Mouse (Mus musculus) heart, adult 10 weeks (tissue): ENCODE data around the gene Nrl. TPM values are rescaled to one million over a fixed set of nuclear protein-coding genes. Genes with fewer than 3 reads are reported as not detected.

Experiments used
- polyA plus RNA-seq: library from polyadenylated mRNA; stranded (reverse); fragments of 350-450 nt; fragmentation: Illumina TruSeq; extraction: RNeasy Lipid Tissue Mini Kit (QIAGEN cat#74804); gene quantifications from one replicate; pipeline ENCODE4 v1.2.3, GENCODE M21; 2014; ENCODE audit warnings: low read depth, low replicate concordance

Gene Nrl
- not detected for polyA plus RNA-seq

GRCm38 (mm10) chr14:55524785-55525184 is at the start of gene Nrl:
TSS of gene Nrl (minus strand) at chr14:55524981.

GRCm38 (mm10) chr14:55560202-55561073 is 35.7 kb upstream of the Nrl start, which contains the start of gene A730061H03Rik:
TSS of gene A730061H03Rik (minus strand) at chr14:55560406.

DNA sequence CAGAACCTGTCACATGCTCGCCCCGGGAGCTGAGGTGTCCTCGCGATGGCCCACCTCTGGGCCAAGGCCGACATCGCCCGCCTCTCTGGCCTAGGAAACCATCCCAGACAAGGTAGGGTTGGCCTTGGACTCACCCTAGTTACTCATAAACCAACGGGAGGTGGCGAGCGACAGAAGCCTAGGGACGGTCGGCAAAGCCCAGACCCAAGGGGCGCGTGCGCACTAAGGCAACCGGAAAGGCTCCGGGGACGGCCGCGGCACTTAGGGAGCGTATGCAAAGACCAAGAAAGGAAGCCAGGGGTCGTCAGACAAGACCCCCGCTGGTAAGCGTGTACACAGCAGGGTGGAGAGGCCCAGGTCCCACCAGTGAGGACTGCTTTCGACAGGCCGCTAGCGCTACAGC is 35.0 kb upstream of the Nrl start, which contains the start of gene Dcaf11:
Gene Dcaf11 (plus strand): TSS at position 208 of the 403 bp plus-strand sequence.

GRCm38 (mm10) chr14:55540067-55540786 is 15.4 kb upstream of the Nrl start, which contains the start of gene Pck2:
TSS of gene Pck2 (plus strand) at chr14:55540266.

GRCm38 (mm10) chr14:55510125-55510731 is 14.6 kb downstream of the Nrl start, which contains the start of gene Cpne6:
TSS of gene Cpne6 (plus strand) at chr14:55510445.

GRCm38 (mm10) chr14:55490361-55491201 is 34.2 kb downstream of the Nrl start, which contains the start of gene Carmil3:
TSS of gene Carmil3 (plus strand) at chr14:55490651.

DNA sequence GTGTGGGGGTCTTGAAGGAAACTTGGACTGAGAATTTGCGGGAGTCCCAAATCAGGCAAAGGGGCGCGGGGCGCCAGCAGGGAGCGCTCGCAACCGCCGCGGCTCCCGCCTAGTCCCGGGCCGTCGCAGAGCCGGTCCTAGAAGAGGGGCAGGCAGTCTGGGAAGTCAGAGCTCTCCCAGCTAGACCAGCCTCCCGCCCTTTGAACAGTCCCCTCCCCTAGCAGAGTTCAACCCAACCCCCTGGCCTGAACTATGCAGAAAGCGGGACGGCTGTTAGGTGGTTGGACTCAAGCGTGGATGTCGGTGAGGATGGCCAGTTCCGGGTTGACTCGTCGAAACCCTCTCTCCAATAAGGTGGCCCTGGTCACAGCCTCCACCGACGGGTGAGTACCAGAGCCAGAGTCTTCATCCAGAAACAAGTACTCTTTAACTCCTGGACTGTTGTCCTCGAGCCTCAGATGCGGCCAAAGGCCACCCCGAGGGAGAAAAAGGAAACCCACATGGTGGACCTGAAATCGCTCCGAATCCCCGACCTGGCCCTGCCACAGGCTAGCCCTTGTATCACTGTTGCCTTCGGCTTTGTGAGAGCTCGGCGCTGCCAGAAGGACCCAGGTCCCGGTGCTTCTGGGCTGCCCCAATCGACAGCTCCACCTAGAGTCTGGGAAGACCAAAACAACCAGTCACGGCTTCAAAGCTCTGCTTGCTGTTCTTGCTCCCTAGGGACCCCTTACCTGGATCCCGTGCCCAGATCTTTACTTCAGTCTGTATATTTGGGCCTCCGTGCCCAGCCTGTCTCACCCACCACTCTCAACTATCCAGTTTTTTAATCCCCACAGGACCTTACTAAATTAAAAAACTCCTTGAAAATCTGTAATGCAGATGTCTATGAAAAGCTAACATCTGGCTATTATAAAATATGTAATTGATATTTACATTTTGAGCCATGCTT is 45.9 kb downstream of the Nrl start, which contains the start of gene Dhrs4:
Gene Dhrs4 (plus strand): TSS at position 108 of the 949 bp plus-strand sequence.

Other genes starting within 250 kb of the Nrl start
- 123 TPM for gene Dhrs4, start 46.2 kb downstream of the Nrl start, polyA plus RNA-seq
- 3.0 TPM for gene Carmil3, start 34.3 kb downstream of the Nrl start, polyA plus RNA-seq
- not detected for gene Cpne6, start 14.5 kb downstream of the Nrl start, polyA plus RNA-seq
- gene Pck2, start 15.3 kb upstream of the Nrl start, polyA plus RNA-seq = 8.5 TPM
- gene Dcaf11, start 35.0 kb upstream of the Nrl start, polyA plus RNA-seq = 175 TPM
- gene A730061H03Rik, start 35.4 kb upstream of the Nrl start, polyA plus RNA-seq = not detected
- gene Fitm1, start 50.6 kb upstream of the Nrl start, polyA plus RNA-seq = 182 TPM
- gene Psme1, start 53.1 kb upstream of the Nrl start, polyA plus RNA-seq = 165 TPM
- gene Emc9, start 60.3 kb upstream of the Nrl start, polyA plus RNA-seq = 51.3 TPM
- gene Psme2, start 66.1 kb upstream of the Nrl start, polyA plus RNA-seq = 100 TPM
- 19.4 TPM for gene Rnf31, start 66.7 kb upstream of the Nrl start, polyA plus RNA-seq
- 17.2 TPM for gene Irf9, start 78.6 kb upstream of the Nrl start, polyA plus RNA-seq
- gene Rec8, start 93.1 kb upstream of the Nrl start, polyA plus RNA-seq = 0.26 TPM
- 40.5 TPM for gene Ipo4, start 111.0 kb upstream of the Nrl start, polyA plus RNA-seq
- 2.1 TPM for gene Gm49378, start 112.9 kb upstream of the Nrl start, polyA plus RNA-seq
- 38.9 TPM for gene Tm9sf1, start 118.8 kb upstream of the Nrl start, polyA plus RNA-seq
- gene Tssk4, start 125.2 kb upstream of the Nrl start, polyA plus RNA-seq = 0.45 TPM
- 61.1 TPM for gene Mdp1, start 135.5 kb upstream of the Nrl start, polyA plus RNA-seq
- gene Gmpr2, start 147.0 kb upstream of the Nrl start, polyA plus RNA-seq = 16.2 TPM
- 153 TPM for gene Nedd8, start 147.1 kb upstream of the Nrl start, polyA plus RNA-seq
- gene Tinf2, start 156.8 kb upstream of the Nrl start, polyA plus RNA-seq = 12.6 TPM
- gene Tgm1, start 188.9 kb upstream of the Nrl start, polyA plus RNA-seq = 0.21 TPM
- gene Rabggta, start 197.3 kb upstream of the Nrl start, polyA plus RNA-seq = 15.7 TPM
- gene Dhrs1, start 220.7 kb upstream of the Nrl start, polyA plus RNA-seq = 55.4 TPM
- 10.6 TPM for gene Nop9, start 220.7 kb upstream of the Nrl start, polyA plus RNA-seq
- gene Cideb, start 233.5 kb upstream of the Nrl start, polyA plus RNA-seq = 6.6 TPM
- gene Ltb4r2, start 236.4 kb upstream of the Nrl start, polyA plus RNA-seq = not detected
- 0.45 TPM for gene Ltb4r1, start 241.0 kb upstream of the Nrl start, polyA plus RNA-seq